Mouse (Mus musculus) liver, embryonic 16.5 days (tissue): ENCODE measurements around the gene Cdc37. TPM values are rescaled to one million over a fixed set of nuclear protein-coding genes. Genes with fewer than 3 reads are reported as not detected.
A peak's percentile ranks its signal among the peaks of the same experiment; 100 is the strongest.

Source experiments
- ATAC-seq: fragments of 200-750 bp; cut with Nextera tagmentation; 2 replicates; pipeline ENCODE4 v1.8.0; 2017; ENCODE audit warnings: low read depth, mild to moderate bottlenecking, moderate number of reproducible peaks, moderate library complexity
- H3K27ac ChIP-seq: fragments of 300-500 bp; sonication (generic); 2 replicates; pipeline ENCODE4 v1.5.1; 2014; ENCODE audit warnings: mild to moderate bottlenecking, low read length
- H3K27me3 ChIP-seq: fragments of 300-500 bp; sonication (generic); 2 replicates; pipeline ENCODE4 v1.6.1; 2014; ENCODE audit warnings: low read depth, low read length, mixed read lengths; ENCODE audit not compliant: control insufficient read depth, insufficient read depth
- H3K36me3 ChIP-seq: fragments of 300-500 bp; sonication (generic); 2 replicates; pipeline ENCODE4 v1.6.1; 2014; ENCODE audit warnings: mild to moderate bottlenecking; ENCODE audit not compliant: control insufficient read depth, insufficient read depth
- H3K4me1 ChIP-seq: fragments of 300-500 bp; sonication (generic); 2 replicates; pipeline ENCODE4 v1.6.1; 2014; ENCODE audit warnings: low read depth, low read length, mixed read lengths; ENCODE audit not compliant: control insufficient read depth
- H3K4me2 ChIP-seq: fragments of 300-500 bp; sonication (generic); 2 replicates; pipeline ENCODE4 v1.6.1; 2014; ENCODE audit warnings: low read depth, low read length, mixed read lengths
- H3K4me3 ChIP-seq: fragments of 300-500 bp; sonication (generic); 2 replicates; pipeline ENCODE4 v1.5.1; 2014; ENCODE audit warnings: low read depth, mild to moderate bottlenecking, low read length
- H3K9ac ChIP-seq: fragments of 300-500 bp; sonication (generic); 2 replicates; pipeline ENCODE4 v1.6.1; 2014; ENCODE audit warnings: low read depth, low read length
- H3K9me3 ChIP-seq: fragments of 300-500 bp; sonication (generic); replicated peaks from 2 replicates; pipeline ENCODE4 v1.6.1; 2016; ENCODE audit warnings: low read length; ENCODE audit not compliant: control insufficient read depth
- WGBS: fragments of 180-500 bp; shearing (Covaris S2); extraction: QIAGEN DNeasy Blood & Tissue Kit; methylation state at CpG from one replicate; pipeline ENCODE4 v1.1.7; 2014; ENCODE audit not compliant: insufficient replicate concordance; 5-methylcytosine and 5-hydroxymethylcytosine counted together
- polyA plus RNA-seq: library from polyadenylated mRNA; unstranded; fragments of >200 nt; fragmentation: Nextera tagmentation; extraction: Ambion mirVana; gene quantifications from 2 replicates; pipeline ENCODE4 v1.2.1, GENCODE M21; 2015

The Cdc37 gene
- polyA plus RNA-seq, 1 experiment from 2014 or later = 104 TPM

DNA sequence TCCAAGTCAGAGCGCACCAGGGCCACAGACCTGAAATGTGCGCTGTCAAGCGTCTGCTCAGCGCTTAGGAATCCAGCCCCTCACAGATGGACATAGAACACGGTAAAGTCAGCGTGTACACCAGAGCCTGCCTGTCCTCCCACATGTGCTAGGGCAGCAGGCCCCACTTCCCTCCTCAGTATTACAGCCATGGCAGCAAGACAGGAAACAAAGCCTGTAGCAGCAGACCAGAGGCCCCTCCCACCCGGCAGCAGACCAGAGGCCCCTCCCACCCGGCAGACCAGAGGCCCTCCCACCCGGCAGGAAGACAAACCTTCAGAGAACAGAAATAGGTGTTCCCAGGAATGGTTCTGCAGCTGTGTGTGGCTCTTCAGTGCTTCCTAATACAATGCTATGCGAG is 3.1 kb downstream of the Cdc37 start:
- Histone ChIP-seq H3K36me3 (peaks cover 16% of the 10 kb centered on the region), H3K4me1 (peaks cover 36% of the 10 kb centered on the region)
- 29% methylated on average over 10 of the region's 10 CpGs for WGBS

DNA sequence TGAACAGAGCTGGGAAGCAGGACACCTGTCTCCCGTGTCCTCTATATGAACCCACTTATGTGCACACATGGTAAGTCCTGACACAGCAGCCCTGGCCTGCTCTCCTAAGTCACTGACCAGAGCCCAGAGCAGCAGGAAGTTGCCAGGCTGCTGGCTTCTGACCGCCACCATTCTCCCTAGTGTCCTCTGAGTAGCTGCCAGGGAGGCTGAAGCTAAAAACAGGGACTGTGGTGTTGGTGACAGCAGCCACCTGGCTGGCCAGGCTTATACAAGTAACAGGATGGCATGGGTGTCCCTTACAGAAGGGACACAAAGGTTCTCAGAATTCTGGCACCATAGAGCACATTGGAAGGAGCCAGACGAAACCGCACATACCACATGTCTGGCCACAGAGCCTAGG is 4.4 kb downstream of the Cdc37 start:
- Histone ChIP-seq H3K4me2 (no peak overlapping the region), H3K27me3 (no peaks in the 10 kb centered on the region), H3K9me3 (no peaks in the 10 kb centered on the region), H3K4me1 (peaks cover 36% of the 10 kb centered on the region), H3K36me3 (peaks cover 29% of the 10 kb centered on the region), H3K27ac (no peak overlapping the region), H3K4me3 (no peak overlapping the region), H3K9ac (no peak overlapping the region)
- no peak for ATAC-seq
- WGBS = 81% methylated on average over 4 of the region's 4 CpGs

More for the DNA sequence above, 3.1 kb downstream of the Cdc37 start:
- no peaks in the 10 kb centered on the region for H3K27me3 ChIP-seq
- no peaks in the 10 kb centered on the region for H3K9me3 ChIP-seq
- no peak overlapping the region for H3K9ac ChIP-seq
- H3K4me2 ChIP-seq = peak overlapping the region; percentile 18
- peak; percentile 27 for ATAC-seq
- peak overlapping the region; percentile 7; the same call in 1 of the 2 replicates for H3K4me3 ChIP-seq
- H3K27ac ChIP-seq = no peak overlapping the region

- no peak for ATAC-seq
- 81% methylated on average over 3 of the region's 3 CpGs for WGBS
- H3K36me3 ChIP-seq = peaks cover 39% of the 10 kb centered on the region
Observed at GRCm38 (mm10) chr9:21144361-21144760, 5.4 kb downstream of the Cdc37 start.

GRCm38 (mm10) chr9:21141922-21142321 is 7.9 kb downstream of the Cdc37 start:
- peaks cover 43% of the 10 kb centered on the region for H3K36me3 ChIP-seq
- ATAC-seq = no peak
- H3K9ac ChIP-seq = no peak overlapping the region
- no peak overlapping the region for H3K27ac ChIP-seq
- WGBS = 84% methylated on average over 14 of the region's 14 CpGs
- no peak overlapping the region for H3K4me2 ChIP-seq
- no peaks in the 10 kb centered on the region for H3K27me3 ChIP-seq
- peaks cover 11% of the 10 kb centered on the region for H3K4me1 ChIP-seq
- no peaks in the 10 kb centered on the region for H3K9me3 ChIP-seq
- no peak overlapping the region for H3K4me3 ChIP-seq

More at GRCm38 (mm10) chr9:21144361-21144760, 5.4 kb downstream of the Cdc37 start:
- H3K9ac ChIP-seq = no peak overlapping the region
- no peak overlapping the region for H3K4me2 ChIP-seq
- H3K4me1 ChIP-seq = peaks cover 33% of the 10 kb centered on the region
- H3K27me3 ChIP-seq = no peaks in the 10 kb centered on the region
- no peak overlapping the region for H3K4me3 ChIP-seq
- no peak overlapping the region for H3K27ac ChIP-seq
- H3K9me3 ChIP-seq = no peaks in the 10 kb centered on the region

GRCm38 (mm10) chr9:21138386-21138785 is 11.4 kb downstream of the Cdc37 start:
- Histone ChIP-seq H3K4me3 (no peak overlapping the region), H3K9ac (no peak overlapping the region), H3K27me3 (no peaks in the 10 kb centered on the region), H3K36me3 (peaks cover 37% of the 10 kb centered on the region), H3K4me2 (no peak overlapping the region), H3K27ac (no peak overlapping the region), H3K4me1 (no peaks in the 10 kb centered on the region; the same call in 1 of the 2 replicates), H3K9me3 (no peaks in the 10 kb centered on the region)
- 65% methylated on average over 4 of the region's 4 CpGs for WGBS
- no peak for ATAC-seq

DNA sequence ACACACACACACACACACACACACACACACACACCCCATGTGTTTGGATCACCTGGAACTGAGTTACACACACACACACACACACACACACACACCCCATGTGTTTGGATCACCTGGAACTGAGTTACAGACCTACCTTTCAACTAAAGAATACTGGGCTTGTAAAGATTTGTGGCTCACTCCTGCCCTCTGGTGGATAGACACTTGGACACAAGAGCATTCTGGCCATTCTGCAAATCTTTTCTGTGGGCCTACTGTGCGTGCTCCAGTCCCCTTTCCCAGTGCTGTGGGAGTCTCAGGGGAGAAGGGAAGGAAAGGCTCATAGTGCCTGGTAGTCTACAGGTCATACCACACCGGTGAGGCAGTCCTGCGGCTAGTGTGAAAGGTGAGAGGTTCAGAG is 12.6 kb downstream of the Cdc37 start:
- Histone ChIP-seq H3K27me3 (no peaks in the 10 kb centered on the region), H3K9me3 (no peaks in the 10 kb centered on the region), H3K27ac (no peak overlapping the region), H3K4me3 (no peak overlapping the region), H3K9ac (no peak overlapping the region), H3K36me3 (peaks cover 32% of the 10 kb centered on the region), H3K4me2 (no peak overlapping the region), H3K4me1 (no peaks in the 10 kb centered on the region; the same call in 1 of the 2 replicates)
- 44% methylated on average over 3 of the region's 3 CpGs for WGBS
- peak; percentile 20; the same call in 1 of the 2 replicates for ATAC-seq

DNA sequence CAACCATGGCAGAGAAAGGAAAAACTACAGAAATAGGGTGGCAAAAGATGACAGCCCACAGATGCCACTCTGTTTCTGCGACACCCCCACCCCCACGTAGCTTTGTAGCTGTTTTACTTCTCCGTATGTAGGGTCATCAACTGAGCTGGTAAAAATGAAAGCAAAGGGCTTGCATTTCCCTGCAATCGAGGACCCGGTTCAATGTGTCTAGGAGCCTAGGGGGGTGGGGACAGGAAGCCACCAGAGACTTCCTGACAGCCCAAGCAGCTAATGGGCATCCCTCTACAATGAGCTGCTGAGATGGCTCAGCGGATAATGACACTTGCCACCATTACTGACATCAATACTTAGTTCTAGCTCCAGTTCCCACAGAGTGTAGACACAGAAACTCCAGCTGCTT is 13.4 kb downstream of the Cdc37 start:
- Histone ChIP-seq H3K4me3 (no peak overlapping the region), H3K4me2 (no peak overlapping the region), H3K4me1 (peaks cover 2% of the 10 kb centered on the region), H3K36me3 (peaks cover 24% of the 10 kb centered on the region), H3K27ac (no peak overlapping the region; the same call in 1 of the 2 replicates), H3K9me3 (no peaks in the 10 kb centered on the region), H3K9ac (no peak overlapping the region), H3K27me3 (no peaks in the 10 kb centered on the region)
- no peak for ATAC-seq
- WGBS = 34% methylated on average over 6 of the region's 6 CpGs

- no peak for ATAC-seq
- H3K36me3 ChIP-seq = peaks cover 19% of the 10 kb centered on the region
- H3K4me3 ChIP-seq = no peak overlapping the region
- H3K4me2 ChIP-seq = no peak overlapping the region
- H3K27me3 ChIP-seq = no peaks in the 10 kb centered on the region
- H3K4me1 ChIP-seq = peaks cover 4% of the 10 kb centered on the region
- H3K27ac ChIP-seq = no peak overlapping the region; the same call in 1 of the 2 replicates
- no peak overlapping the region for H3K9ac ChIP-seq
- WGBS = 48% methylated on average over 1 of the region's 1 CpGs
- no peaks in the 10 kb centered on the region for H3K9me3 ChIP-seq
Observed at GRCm38 (mm10) chr9:21135941-21136381, 13.8 kb downstream of the Cdc37 start.

DNA sequence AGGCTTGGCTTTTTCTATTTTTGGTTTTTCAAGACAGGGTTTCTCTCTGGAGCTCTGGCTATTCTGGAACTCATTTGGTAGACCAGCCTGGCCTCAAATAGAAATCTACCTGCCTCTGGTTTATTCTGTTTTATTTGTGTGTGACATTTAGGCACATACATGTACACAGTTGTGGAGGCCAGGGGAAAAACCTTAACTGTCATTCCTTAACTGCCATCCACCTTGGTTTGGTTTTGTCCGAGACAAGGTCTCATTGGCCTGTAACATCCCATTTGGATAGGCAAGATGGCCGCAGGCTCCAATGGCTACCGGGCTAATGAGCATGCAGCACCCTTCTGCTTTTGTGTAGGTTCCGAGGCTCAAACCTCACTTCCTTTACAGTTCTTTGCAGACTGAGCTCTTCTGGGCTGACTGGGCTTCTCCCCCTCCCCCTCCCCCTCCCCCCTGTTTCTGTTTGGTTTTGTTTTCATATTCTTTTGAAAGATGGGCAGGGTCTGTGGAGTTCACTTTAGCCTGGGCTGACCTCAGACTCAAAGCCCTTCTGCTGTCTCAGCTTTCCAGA is 14.4 kb downstream of the Cdc37 start:
- no peaks in the 10 kb centered on the region for H3K9me3 ChIP-seq
- H3K9ac ChIP-seq = no peak overlapping the region
- H3K4me1 ChIP-seq = peaks cover 8% of the 10 kb centered on the region
- H3K27ac ChIP-seq = no peak overlapping the region
- H3K4me2 ChIP-seq = no peak overlapping the region
- peaks cover 14% of the 10 kb centered on the region for H3K36me3 ChIP-seq
- WGBS = 58% methylated on average over 4 of the region's 4 CpGs
- no peaks in the 10 kb centered on the region for H3K27me3 ChIP-seq
- no peak overlapping the region for H3K4me3 ChIP-seq
- ATAC-seq = no peak
